Mouse (Mus musculus) limb, embryonic 13.5 days (tissue): ENCODE results near the gene Ncln. TPM values are rescaled to one million over a fixed set of nuclear protein-coding genes. Genes with fewer than 3 reads are reported as not detected.
A peak's percentile ranks its signal among the peaks of the same experiment; 100 is the strongest.

Experiments used
- ATAC-seq: fragments of 200-750 bp; cut with Nextera tagmentation; 2 replicates; pipeline ENCODE4 v1.8.0; 2017; ENCODE audit warnings: low read depth, moderate number of reproducible peaks, moderate TSS enrichment; ENCODE audit not compliant: low FRiP score
- H3K27ac ChIP-seq: fragments of 300-500 bp; sonication (generic); 2 replicates; pipeline ENCODE4 v1.5.1; 2015; ENCODE audit warnings: inconsistent platforms, mild to moderate bottlenecking, moderate library complexity
- H3K27me3 ChIP-seq: fragments of 300-500 bp; sonication (generic); 2 replicates; pipeline ENCODE4 v1.6.1; 2015; ENCODE audit warnings: mild to moderate bottlenecking, inconsistent platforms
- H3K36me3 ChIP-seq: fragments of 300-500 bp; sonication (generic); 2 replicates; pipeline ENCODE4 v1.6.1; 2015; ENCODE audit warnings: inconsistent platforms, mild to moderate bottlenecking, moderate library complexity
- H3K4me1 ChIP-seq: fragments of 300-500 bp; sonication (generic); 2 replicates; pipeline ENCODE4 v1.6.1; 2015; ENCODE audit warnings: inconsistent platforms
- H3K4me2 ChIP-seq: fragments of 300-500 bp; sonication (generic); replicated peaks from 2 replicates; pipeline ENCODE4 v1.6.1; 2015; ENCODE audit warnings: inconsistent platforms, mild to moderate bottlenecking, moderate library complexity
- H3K4me3 ChIP-seq: fragments of 300-500 bp; sonication (generic); 2 replicates; pipeline ENCODE4 v1.5.1; 2015; ENCODE audit warnings: moderate library complexity, mild to moderate bottlenecking, inconsistent platforms
- H3K9ac ChIP-seq: fragments of 300-500 bp; sonication (generic); 2 replicates; pipeline ENCODE4 v1.6.1; 2015; ENCODE audit warnings: mild to moderate bottlenecking, inconsistent platforms
- H3K9me3 ChIP-seq: fragments of 300-500 bp; sonication (generic); 2 replicates; pipeline ENCODE4 v1.6.1; 2016; ENCODE audit warnings: inconsistent platforms
- WGBS: fragments of 180-500 bp; shearing (Covaris S2); methylation state at CpG from one replicate; pipeline ENCODE4 v1.1.7; 2015; 5-methylcytosine and 5-hydroxymethylcytosine counted together
- polyA plus RNA-seq: library from polyadenylated mRNA; unstranded; fragments of >200 nt; fragmentation: Nextera tagmentation; extraction: Ambion mirVana; gene quantifications from 2 replicates; pipeline ENCODE4 v1.2.1, GENCODE M21; 2015

Ncln gene
- 98.0 and 102 TPM in 2 replicates for polyA plus RNA-seq

DNA sequence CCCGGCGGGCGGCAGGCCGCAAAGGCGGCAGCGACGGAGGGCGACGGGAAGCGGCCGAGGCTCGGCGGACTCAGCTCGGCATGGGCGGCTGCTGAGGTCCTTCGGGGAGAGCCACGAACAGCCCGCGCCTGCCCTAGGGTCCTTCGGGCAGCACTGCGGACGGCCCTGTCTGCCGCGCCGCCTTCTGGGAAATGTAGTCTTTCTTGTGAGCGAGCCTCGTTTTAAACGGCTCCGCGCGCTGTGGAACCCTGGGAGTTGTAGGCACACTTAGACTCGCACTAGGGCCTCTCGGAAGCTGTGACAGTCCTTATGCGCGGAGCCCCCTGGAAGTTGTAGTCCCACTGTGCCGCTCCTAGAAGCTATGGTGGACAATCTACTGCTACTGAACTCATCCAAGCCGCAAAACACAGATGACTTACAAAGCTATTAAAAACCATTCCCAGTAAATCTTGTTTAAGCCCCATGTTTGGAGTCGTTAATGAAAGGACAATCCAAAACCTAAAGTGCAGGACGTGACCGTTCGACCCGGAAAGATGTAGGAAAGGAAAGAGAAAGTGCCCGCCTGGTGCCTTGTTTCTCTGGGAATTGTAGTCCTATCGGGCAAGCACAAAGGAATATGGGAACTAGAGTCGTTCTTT, at the start of gene Ncln:
Gene Ncln, minus strand, starts transcription at position 129 of the 638 bp plus-strand sequence.
- Histone ChIP-seq H3K4me2 (peak within 1 kb of the TSS; percentile 93), H3K27ac (no peak within 1 kb of the TSS; the same call in 1 of the 2 replicates)
- ATAC-seq: peak; percentile 96

GRCm38 (mm10) chr10:81545161-81545747, 49.1 kb upstream of the Ncln start, which contains the start of gene Gna11:
Gna11 (minus strand) TSS chr10:81545190.
- Histone ChIP-seq H3K27me3 (no peaks in the 10 kb centered on the region), H3K4me2 (peak within 1 kb of the TSS; percentile 98), H3K36me3 (peaks cover 9% of the 10 kb centered on the region; the same call in 1 of the 2 replicates), H3K9me3 (no peaks in the 10 kb centered on the region), H3K9ac (peak within 1 kb of the TSS; percentile 98), H3K4me1 (peaks cover 33% of the 10 kb centered on the region), H3K27ac (peak within 1 kb of the TSS; percentile 79), H3K4me3 (peak within 1 kb of the TSS; percentile 99)
- under 1% methylated on average over 57 of the region's 59 CpGs for WGBS
- peak; percentile 96 for ATAC-seq

More for the DNA sequence above, at the start of gene Ncln:
- Histone ChIP-seq H3K4me1 (peaks cover 17% of the 10 kb centered on the region), H3K36me3 (peaks cover 22% of the 10 kb centered on the region), H3K4me3 (peak within 1 kb of the TSS; percentile 71), H3K9ac (peak within 1 kb of the TSS; percentile 84), H3K9me3 (no peaks in the 10 kb centered on the region), H3K27me3 (no peaks in the 10 kb centered on the region)
- WGBS: under 1% methylated on average over 45 of the region's 45 CpGs

DNA sequence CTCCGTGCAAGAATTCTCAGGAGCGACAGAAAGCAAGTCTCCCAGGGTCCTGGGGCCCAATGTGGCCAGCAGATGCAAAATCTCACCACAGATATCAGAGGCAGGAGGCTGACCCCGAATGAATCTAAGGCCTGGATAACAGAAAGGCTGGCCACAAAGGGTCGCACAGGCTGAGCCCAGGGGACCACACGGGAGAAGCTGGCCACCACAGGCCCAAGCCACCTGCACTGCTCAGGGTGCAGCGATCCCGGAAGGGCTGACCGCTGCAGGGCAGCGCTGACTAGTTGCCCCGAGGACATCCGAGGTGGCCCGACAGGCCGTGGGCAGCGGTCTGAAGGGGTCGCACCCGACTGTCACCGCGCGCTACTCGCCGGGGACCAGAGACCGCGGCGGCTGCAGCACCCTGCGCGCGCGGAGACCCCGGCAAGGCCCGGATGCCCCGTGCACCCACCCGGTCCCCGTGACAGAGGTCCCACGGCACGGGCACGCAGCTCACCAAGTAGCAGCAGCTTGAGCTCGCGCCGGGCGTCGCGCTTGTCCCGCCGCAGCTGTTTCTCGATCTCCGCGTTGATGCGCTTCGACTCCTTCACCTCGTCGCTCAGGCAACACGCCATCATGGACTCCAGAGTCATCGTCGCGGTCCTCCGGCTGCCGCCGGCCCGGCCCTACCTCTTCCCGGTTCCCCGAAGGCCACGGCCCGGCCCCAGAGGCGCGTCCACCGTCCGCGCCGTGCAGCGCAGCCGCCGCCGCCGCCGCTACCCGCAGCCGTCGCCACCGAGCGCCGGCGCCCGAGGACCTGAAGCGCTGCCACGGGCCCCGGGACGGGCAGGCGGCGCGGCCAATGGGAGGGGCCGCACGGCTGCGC, 48.3 kb upstream of the Ncln start:
- H3K36me3 ChIP-seq: peaks cover 16% of the 10 kb centered on the region
- peak overlapping the region; percentile 98 for H3K9ac ChIP-seq
- no peaks in the 10 kb centered on the region for H3K9me3 ChIP-seq
- ATAC-seq: peak; percentile 24; the same call in 1 of the 2 replicates
- peaks cover 33% of the 10 kb centered on the region for H3K4me1 ChIP-seq
- peak overlapping the region; percentile 99 for H3K4me3 ChIP-seq
- H3K27me3 ChIP-seq: no peaks in the 10 kb centered on the region
- H3K27ac ChIP-seq: peak overlapping the region; percentile 67; the same call in 1 of the 2 replicates
- peak overlapping the region; percentile 98 for H3K4me2 ChIP-seq
- under 1% methylated on average over 81 of the region's 93 CpGs for WGBS

DNA sequence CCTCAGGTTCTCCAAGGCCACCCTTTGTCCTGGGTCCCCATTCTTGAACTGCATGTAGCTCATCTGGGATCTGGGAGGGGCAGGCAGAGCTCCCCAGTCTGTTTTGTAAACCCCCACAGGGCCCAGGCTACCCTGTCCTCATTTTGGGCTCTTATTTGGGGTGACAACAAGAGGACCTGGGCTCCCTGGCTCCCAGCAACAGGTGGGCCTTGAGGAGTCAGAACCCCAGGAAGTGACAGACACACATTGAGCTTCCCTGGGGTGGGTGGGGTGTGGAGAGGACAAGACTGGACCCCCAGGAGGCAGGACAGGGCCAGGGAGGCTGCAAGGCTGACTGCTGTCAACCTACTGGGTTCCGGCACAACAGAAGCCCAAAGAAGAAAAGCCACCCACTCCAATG, 47.4 kb upstream of the Ncln start:
- ATAC-seq: no peak
- 78% methylated on average over 1 of the region's 1 CpGs for WGBS
- no peak overlapping the region for H3K27ac ChIP-seq
- peaks cover 33% of the 10 kb centered on the region for H3K4me1 ChIP-seq
- peak overlapping the region; percentile 98 for H3K4me2 ChIP-seq
- H3K4me3 ChIP-seq: peak overlapping the region; percentile 99
- peak overlapping the region; percentile 98 for H3K9ac ChIP-seq
- H3K36me3 ChIP-seq: peaks cover 25% of the 10 kb centered on the region
- no peaks in the 10 kb centered on the region for H3K9me3 ChIP-seq
- no peaks in the 10 kb centered on the region for H3K27me3 ChIP-seq

GRCm38 (mm10) chr10:81542727-81543460, 46.7 kb upstream of the Ncln start:
- Histone ChIP-seq H3K4me2 (peak overlapping the region; percentile 98), H3K27me3 (no peaks in the 10 kb centered on the region), H3K4me3 (peak overlapping the region; percentile 99), H3K9ac (peak overlapping the region; percentile 98), H3K27ac (no peak overlapping the region), H3K4me1 (peaks cover 33% of the 10 kb centered on the region), H3K36me3 (peaks cover 30% of the 10 kb centered on the region), H3K9me3 (no peaks in the 10 kb centered on the region)
- no peak for ATAC-seq
- WGBS: 73% methylated on average over 7 of the region's 7 CpGs

GRCm38 (mm10) chr10:81541803-81542202, 45.6 kb upstream of the Ncln start:
- Histone ChIP-seq H3K36me3 (peaks cover 40% of the 10 kb centered on the region), H3K27me3 (no peaks in the 10 kb centered on the region), H3K4me3 (peak overlapping the region; percentile 99; the same call in 1 of the 2 replicates), H3K27ac (no peak overlapping the region; the same call in 1 of the 2 replicates), H3K9me3 (no peaks in the 10 kb centered on the region), H3K9ac (peak overlapping the region; percentile 98), H3K4me1 (peaks cover 33% of the 10 kb centered on the region), H3K4me2 (0 out of 2 replicates have a peak overlapping the region, but pooled peaks have one; percentile 7)
- 89% methylated on average over 10 of the region's 10 CpGs for WGBS
- ATAC-seq: no peak

DNA sequence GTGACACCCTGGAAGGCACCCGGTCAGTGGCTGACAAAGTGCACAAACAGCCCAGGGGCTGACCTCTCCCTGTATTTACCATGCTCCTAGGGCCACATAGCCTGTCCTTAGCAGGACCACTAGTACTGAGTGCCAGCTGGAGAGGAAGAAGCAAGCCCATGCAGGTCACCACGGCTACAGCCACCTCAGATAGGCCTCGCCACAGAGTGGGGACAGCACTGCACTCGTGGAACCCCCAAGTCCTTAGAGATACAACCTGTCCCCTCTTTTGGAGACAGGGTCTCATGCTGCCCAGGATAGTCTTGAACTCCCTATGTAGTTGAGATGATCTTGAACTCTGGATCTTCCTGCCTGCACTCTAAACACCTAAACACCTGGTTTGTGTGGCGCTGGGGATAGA, 45.2 kb upstream of the Ncln start:
- Histone ChIP-seq H3K9me3 (no peaks in the 10 kb centered on the region), H3K9ac (peak overlapping the region; percentile 98; the same call in 1 of the 2 replicates), H3K27me3 (no peaks in the 10 kb centered on the region), H3K4me1 (peaks cover 33% of the 10 kb centered on the region), H3K36me3 (peaks cover 42% of the 10 kb centered on the region), H3K27ac (no peak overlapping the region), H3K4me2 (no peak overlapping the region), H3K4me3 (no peak overlapping the region; the same call in 1 of the 2 replicates)
- ATAC-seq: no peak
- WGBS: 89% methylated on average over 5 of the region's 5 CpGs

GRCm38 (mm10) chr10:81538321-81539048, 42.3 kb upstream of the Ncln start:
- Histone ChIP-seq H3K27ac (no peak overlapping the region), H3K27me3 (no peaks in the 10 kb centered on the region), H3K9ac (no peak overlapping the region), H3K4me1 (peaks cover 26% of the 10 kb centered on the region), H3K4me2 (no peak overlapping the region), H3K9me3 (no peaks in the 10 kb centered on the region), H3K36me3 (peaks cover 50% of the 10 kb centered on the region), H3K4me3 (no peak overlapping the region)
- 76% methylated on average over 3 of the region's 3 CpGs for WGBS
- ATAC-seq: no peak

GRCm38 (mm10) chr10:81537429-81537828, 41.2 kb upstream of the Ncln start:
- H3K4me3 ChIP-seq: no peak overlapping the region
- ATAC-seq: no peak
- H3K4me2 ChIP-seq: no peak overlapping the region
- H3K4me1 ChIP-seq: peaks cover 15% of the 10 kb centered on the region
- H3K27me3 ChIP-seq: no peaks in the 10 kb centered on the region
- 77% methylated on average over 2 of the region's 2 CpGs for WGBS
- H3K27ac ChIP-seq: no peak overlapping the region
- H3K9me3 ChIP-seq: no peaks in the 10 kb centered on the region
- H3K36me3 ChIP-seq: peaks cover 57% of the 10 kb centered on the region
- H3K9ac ChIP-seq: no peak overlapping the region

- peaks cover 62% of the 10 kb centered on the region for H3K36me3 ChIP-seq
- ATAC-seq: no peak
- H3K27ac ChIP-seq: no peak overlapping the region
- H3K4me1 ChIP-seq: peaks cover 8% of the 10 kb centered on the region
- H3K4me2 ChIP-seq: no peak overlapping the region
- H3K27me3 ChIP-seq: no peaks in the 10 kb centered on the region
- no peaks in the 10 kb centered on the region for H3K9me3 ChIP-seq
- no peak overlapping the region for H3K4me3 ChIP-seq
- 78% methylated on average over 6 of the region's 6 CpGs for WGBS
- no peak overlapping the region for H3K9ac ChIP-seq
Observed at GRCm38 (mm10) chr10:81536734-81537133, 40.5 kb upstream of the Ncln start.

GRCm38 (mm10) chr10:81534826-81535225, 38.6 kb upstream of the Ncln start:
- 60% methylated on average over 16 of the region's 16 CpGs for WGBS
- Histone ChIP-seq H3K4me3 (no peak overlapping the region), H3K4me2 (no peak overlapping the region), H3K9me3 (no peaks in the 10 kb centered on the region), H3K27ac (no peak overlapping the region), H3K27me3 (no peaks in the 10 kb centered on the region), H3K36me3 (peaks cover 72% of the 10 kb centered on the region), H3K9ac (no peak overlapping the region), H3K4me1 (0 out of 2 replicates have a peak, but pooled peaks cover 5% of the 10 kb centered on the region)
- ATAC-seq: no peak
